Mouse (Mus musculus) ES-Bruce4 (cell line): ENCODE measurements around the gene Sh3bgrl. TPM values are rescaled to one million over a fixed set of nuclear protein-coding genes. Genes with fewer than 3 reads are reported as not detected.

Experiments used
- H3K27ac ChIP-seq: 2 replicates; pipeline ENCODE4 v1.5.1; 2012; ENCODE audit warnings: low read length, inconsistent platforms; ENCODE audit not compliant: insufficient read depth
- H3K27me3 ChIP-seq: 2 replicates; pipeline ENCODE4 v1.6.1; 2012; ENCODE audit warnings: mild to moderate bottlenecking, low read length, inconsistent platforms; ENCODE audit not compliant: control insufficient read depth, poor library complexity, insufficient read depth, severe bottlenecking
- H3K36me3 ChIP-seq: 2 replicates; pipeline ENCODE4 v1.6.1; 2012; ENCODE audit warnings: inconsistent platforms, mild to moderate bottlenecking, low read length, moderate library complexity; ENCODE audit not compliant: control insufficient read depth, poor library complexity, insufficient read depth, severe bottlenecking
- H3K4me1 ChIP-seq: one replicate; pipeline ENCODE4 v1.8.1; 2011; ENCODE audit warnings: low read length; ENCODE audit not compliant: control insufficient read depth, insufficient read depth
- H3K4me3 ChIP-seq: 2 replicates; pipeline ENCODE4 v1.5.1; 2011; ENCODE audit warnings: low read depth, mild to moderate bottlenecking, low read length
- H3K9ac ChIP-seq: 2 replicates; pipeline ENCODE4 v1.6.1; 2012; ENCODE audit warnings: low read depth, mild to moderate bottlenecking, inconsistent platforms; ENCODE audit not compliant: poor library complexity, severe bottlenecking
- H3K9me3 ChIP-seq: replicated peaks from 2 replicates; pipeline ENCODE4 v1.6.1; 2012; ENCODE audit warnings: mild to moderate bottlenecking, low read length, inconsistent platforms; ENCODE audit not compliant: control insufficient read depth, poor library complexity, insufficient read depth, severe bottlenecking
- CTCF ChIP-seq: IDR thresholded peaks from one replicate; pipeline ENCODE4 v1.8.1; 2011; ENCODE audit warnings: low read depth, low read length
- EP300 ChIP-seq: IDR thresholded peaks from 2 replicates; pipeline ENCODE4 v1.6.1; 2011; ENCODE audit warnings: low read depth, low read length; ENCODE audit not compliant: insufficient read depth
- POLR2A ChIP-seq: IDR thresholded peaks from one replicate; pipeline ENCODE4 v1.8.1; 2011; ENCODE audit warnings: low read length; ENCODE audit not compliant: insufficient read depth
- polyA plus RNA-seq: library from polyadenylated mRNA; stranded (reverse); fragments of >200 nt; gene quantifications from 2 replicates; pipeline ENCODE4 v1.2.4, GENCODE M21; 2011; ENCODE audit warnings: low read depth; ENCODE audit not compliant: missing spikeins, insufficient read depth, insufficient read length

Sh3bgrl gene
- polyA plus RNA-seq, 1 experiment: 33.6 TPM

DNA sequence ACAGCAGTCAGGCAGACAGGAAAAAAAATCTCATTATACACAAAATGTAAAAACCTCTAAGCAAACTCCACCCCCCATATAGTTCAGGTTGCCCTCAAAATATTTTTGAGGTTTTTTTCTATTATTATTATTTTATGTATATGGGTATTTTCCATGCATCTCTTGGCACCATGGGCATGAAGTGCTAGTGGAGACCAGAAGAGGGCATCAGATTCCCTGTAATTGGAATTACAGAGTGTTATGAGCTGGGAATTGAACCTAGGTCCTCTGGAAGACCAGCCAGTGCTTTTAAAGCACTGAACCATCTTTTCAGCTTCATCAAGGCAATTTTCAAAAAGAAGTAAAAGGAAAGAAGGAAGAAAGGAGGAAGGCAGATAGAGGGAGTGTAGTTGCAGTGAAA lies 8.1 kb upstream of the Sh3bgrl start:
- H3K36me3 ChIP-seq: no peaks in the 10 kb centered on the region
- H3K9ac ChIP-seq: no peak overlapping the region
- no peaks in the 10 kb centered on the region for H3K27me3 ChIP-seq
- no peaks in the 10 kb centered on the region for H3K4me1 ChIP-seq
- H3K9me3 ChIP-seq: no peaks in the 10 kb centered on the region
- H3K4me3 ChIP-seq: no peak overlapping the region
- no peak overlapping the region for H3K27ac ChIP-seq
- TF ChIP-seq EP300 (no peak), POLR2A (no peak), CTCF (no peak)

DNA sequence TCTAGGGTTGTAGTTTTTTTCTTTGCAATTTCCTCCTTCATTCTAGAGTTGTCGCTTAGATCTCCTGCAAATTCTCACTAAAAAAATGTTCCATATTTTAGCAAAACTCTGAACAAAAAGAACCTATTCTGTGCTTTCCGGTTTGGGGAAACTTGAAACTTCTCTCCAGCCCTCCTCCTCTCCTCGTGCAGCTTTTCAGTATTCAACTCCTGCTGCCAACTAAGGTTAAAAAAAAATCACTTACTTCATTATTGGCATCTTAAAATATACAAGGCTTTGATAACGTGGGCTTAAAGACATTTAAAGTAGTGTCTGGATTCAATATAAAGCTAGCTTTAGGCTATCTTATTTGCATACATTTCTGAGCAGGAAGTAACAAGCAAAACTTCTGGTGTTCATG lies 365 bp upstream of the Sh3bgrl start:
- H3K36me3 ChIP-seq: no peaks in the 10 kb centered on the region
- no peaks in the 10 kb centered on the region for H3K9me3 ChIP-seq
- no peak overlapping the region for H3K27ac ChIP-seq
- H3K27me3 ChIP-seq: no peaks in the 10 kb centered on the region
- H3K9ac ChIP-seq: no peak overlapping the region
- H3K4me1 ChIP-seq: no peaks in the 10 kb centered on the region
- TF ChIP-seq CTCF: no peak
- no peak overlapping the region for H3K4me3 ChIP-seq

DNA sequence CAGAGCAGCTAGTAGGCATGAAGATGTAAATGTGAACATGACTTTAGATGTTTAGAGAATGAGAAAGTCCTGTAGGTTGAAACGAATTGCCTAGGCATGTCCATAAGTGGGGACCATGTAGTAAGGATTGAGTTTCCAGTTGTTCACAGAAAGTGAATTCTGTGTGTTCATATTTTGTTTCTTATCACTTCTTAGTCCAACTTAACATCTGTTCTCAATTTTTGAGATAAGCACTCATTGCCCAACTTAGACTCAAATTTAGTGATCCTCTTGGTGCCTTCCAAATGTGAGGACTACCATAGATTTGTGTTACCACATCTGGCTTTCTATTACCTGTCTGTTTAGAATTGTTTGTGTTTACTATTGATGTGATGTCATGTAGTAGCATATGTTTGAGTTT lies 3.3 kb downstream of the Sh3bgrl start:
- no peaks in the 10 kb centered on the region for H3K9me3 ChIP-seq
- H3K27me3 ChIP-seq: no peaks in the 10 kb centered on the region
- H3K4me3 ChIP-seq: no peak overlapping the region

DNA sequence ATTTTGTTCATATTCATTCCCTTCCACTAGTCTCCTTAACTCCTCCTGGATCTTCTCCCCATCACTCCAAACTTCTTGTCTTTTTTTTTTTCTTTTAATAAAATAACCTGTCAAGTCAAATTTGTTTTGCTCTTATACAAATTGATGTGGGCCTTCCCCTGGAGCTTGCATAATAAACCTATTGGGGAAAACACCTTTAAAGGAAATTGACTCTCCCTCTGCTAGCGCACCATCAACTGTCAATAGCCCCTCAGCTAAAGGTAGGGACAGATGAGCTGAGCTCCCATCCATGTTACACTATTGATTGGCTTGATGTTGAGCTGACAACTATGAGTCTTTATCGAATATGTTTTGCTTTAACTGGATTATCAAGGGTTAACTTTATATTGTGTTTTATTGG lies 5.3 kb downstream of the Sh3bgrl start:
- no peak for TF ChIP-seq POLR2A
- TF ChIP-seq EP300: no peak
- TF ChIP-seq CTCF: no peak
- Histone ChIP-seq H3K4me1 (no peaks in the 10 kb centered on the region), H3K9ac (no peak overlapping the region), H3K27me3 (no peaks in the 10 kb centered on the region), H3K27ac (no peak overlapping the region), H3K9me3 (no peaks in the 10 kb centered on the region), H3K36me3 (no peaks in the 10 kb centered on the region), H3K4me3 (no peak overlapping the region)

More for the DNA sequence above, 3.3 kb downstream of the Sh3bgrl start:
- no peak overlapping the region for H3K27ac ChIP-seq
- H3K9ac ChIP-seq: no peak overlapping the region
- TF ChIP-seq EP300 (no peak), CTCF (no peak), POLR2A (no peak)
- H3K4me1 ChIP-seq: no peaks in the 10 kb centered on the region
- no peaks in the 10 kb centered on the region for H3K36me3 ChIP-seq

DNA sequence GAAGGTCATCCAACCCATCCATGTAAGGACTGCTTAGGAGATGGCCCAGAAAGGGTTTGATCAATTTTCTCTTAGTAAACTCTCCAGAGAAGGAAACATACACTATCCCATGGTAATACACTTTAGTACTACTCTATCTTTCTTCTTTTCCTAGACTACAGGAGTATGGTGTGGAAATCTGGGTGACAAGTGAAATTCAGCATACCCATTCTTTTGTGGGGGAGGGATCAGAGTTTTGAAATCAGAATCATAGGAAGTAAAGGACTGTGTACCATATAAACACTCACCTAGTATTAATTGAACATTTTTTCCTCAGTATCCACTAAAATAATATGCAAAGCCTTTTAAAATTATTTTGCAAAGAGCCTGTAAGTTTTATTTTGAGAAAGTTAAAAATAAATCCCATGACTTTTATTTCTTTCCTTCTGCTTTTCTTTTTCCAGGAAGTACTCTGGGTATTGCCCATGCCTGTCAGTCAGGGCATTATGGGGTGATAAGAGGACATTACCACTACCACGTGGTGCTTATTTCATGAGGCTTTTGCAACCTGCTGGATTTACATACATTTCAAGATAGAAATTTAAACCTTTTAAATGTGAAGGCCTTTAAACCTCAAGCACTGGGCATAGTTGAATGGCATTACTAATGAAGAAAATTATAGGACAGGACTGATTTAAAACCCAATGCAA lies 13.1 kb downstream of the Sh3bgrl start:
- H3K27me3 ChIP-seq: no peaks in the 10 kb centered on the region
- no peak overlapping the region for H3K9ac ChIP-seq
- H3K4me1 ChIP-seq: no peaks in the 10 kb centered on the region
- no peaks in the 10 kb centered on the region for H3K36me3 ChIP-seq
- TF ChIP-seq CTCF (no peak), EP300 (no peak), POLR2A (no peak)
- H3K4me3 ChIP-seq: no peak overlapping the region
- no peak overlapping the region for H3K27ac ChIP-seq
- no peaks in the 10 kb centered on the region for H3K9me3 ChIP-seq

DNA sequence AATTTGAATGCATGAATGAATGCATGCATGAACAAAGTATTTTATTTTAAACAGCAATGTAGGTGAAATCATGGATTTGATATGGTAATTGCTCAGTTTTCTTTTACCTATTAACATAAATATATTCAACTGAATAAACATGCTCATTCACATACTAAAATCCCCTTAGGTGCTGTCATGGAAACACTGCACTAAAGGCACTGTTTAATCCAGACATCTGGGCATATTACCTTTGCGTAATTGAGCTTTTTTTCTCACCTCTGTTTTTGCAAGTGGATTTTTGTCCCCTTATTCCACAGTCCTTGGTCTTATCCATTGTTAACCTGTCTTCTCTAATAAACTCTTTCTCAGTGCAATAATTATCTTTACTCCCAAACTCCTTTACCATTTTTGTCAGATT lies 17.7 kb downstream of the Sh3bgrl start:
- H3K4me3 ChIP-seq: no peak overlapping the region
- TF ChIP-seq POLR2A (no peak), CTCF (no peak), EP300 (no peak)
- H3K36me3 ChIP-seq: no peaks in the 10 kb centered on the region
- no peaks in the 10 kb centered on the region for H3K27me3 ChIP-seq
- no peaks in the 10 kb centered on the region for H3K9me3 ChIP-seq
- H3K4me1 ChIP-seq: no peaks in the 10 kb centered on the region
- H3K9ac ChIP-seq: no peak overlapping the region
- H3K27ac ChIP-seq: no peak overlapping the region
